9 mouse cellular contexts compared by ENCODE assay signal in genomic region chr14:120476186-120476697, GRCm38 (mm10). TPM values are rescaled to one million over a fixed set of nuclear protein-coding genes. Genes with fewer than 3 reads are reported as not detected.
DNase-seq lines count a peak whose midpoint lies in the region; ATAC-seq and TF ChIP-seq lines count a peak whose summit lies in the region.
"Had no signal": no experiment of that assay in that cellular context is flagged by ENCODE, and none has a peak within 500 bp of the region (broad histone marks: within the 10 kb centered on the region; RNA-seq: fewer than 3 reads in every experiment).

No protein-coding gene starts in this region.

- no peak for TF ChIP-seq CTCF in lung, embryonic 14.5 days (IDR thresholded peaks at IDR 0.05; ENCODE audit: low read depth)

- H3K4me1 ChIP-seq in lung, embryonic 14.5 days (ENCODE audit: insufficient read depth) = peaks cover 11% of the 10 kb centered on the region
- no peaks in the 10 kb centered on the region; the same call in 1 of the 2 replicates for H3K4me1 ChIP-seq in forebrain, embryonic 11.5 days (replicated peaks; ENCODE audit: control insufficient read depth, insufficient read depth, low read length)
- H3K4me1 ChIP-seq in limb, embryonic 10.5 days = peaks cover 13% of the 10 kb centered on the region; the same call in 1 of the 2 replicates
- peaks cover 22% of the 10 kb centered on the region for H3K4me1 ChIP-seq in neural tube, embryonic 15.5 days

- H3K4me3 ChIP-seq in lung, embryonic 14.5 days (ENCODE audit: low read depth, low read length) = no peak overlapping the region
- H3K4me3 ChIP-seq in forebrain, embryonic 11.5 days (ENCODE audit: low read depth, low read length) = peak overlapping the region; percentile 79; the same call in 1 of the 2 replicates
- H3K4me3 ChIP-seq in limb, embryonic 10.5 days = peak overlapping the region; percentile 80; the same call in 1 of the 2 replicates
- peak overlapping the region; percentile 63 for H3K4me3 ChIP-seq in neural tube, embryonic 15.5 days (replicated peaks)

- peak overlapping the region; percentile 66 for H3K4me2 ChIP-seq in lung, embryonic 14.5 days
- no peak overlapping the region for H3K4me2 ChIP-seq in forebrain, embryonic 11.5 days (ENCODE audit: low read depth, low read length, severe bottlenecking)
- H3K4me2 ChIP-seq in neural tube, embryonic 15.5 days = peak overlapping the region; percentile 55

- no peak overlapping the region for H3K9ac ChIP-seq in lung, embryonic 14.5 days
- no peak overlapping the region for H3K9ac ChIP-seq in forebrain, embryonic 11.5 days (ENCODE audit: low read length)
- no peak overlapping the region for H3K9ac ChIP-seq in neural tube, embryonic 15.5 days (replicated peaks)

- ATAC-seq in lung, embryonic 14.5 days (ENCODE audit: insufficient read depth) = no peak
- ATAC-seq in forebrain, embryonic 11.5 days (replicated peaks; ENCODE audit: low FRiP score) = no peak
- ATAC-seq in neural tube, embryonic 15.5 days (ENCODE audit: low FRiP score) = no peak
- ATAC-seq in megakaryocyte progenitor cell, adult 5-6 weeks (replicated peaks; ENCODE audit: poor library complexity) = no peak

- no peak overlapping the region for H3K27ac ChIP-seq in lung, embryonic 14.5 days (ENCODE audit: low read depth)
- H3K27ac ChIP-seq in forebrain, embryonic 11.5 days (ENCODE audit: low read depth, low read length) = no peak overlapping the region
- H3K27ac ChIP-seq in limb, embryonic 10.5 days = no peak overlapping the region
- no peak overlapping the region for H3K27ac ChIP-seq in neural tube, embryonic 15.5 days (replicated peaks)

- whole genome bisulfite sequencing in lung, embryonic 14.5 days = 60% methylated on average over 7 of the region's 7 CpGs
- 72% methylated on average over 7 of the region's 7 CpGs for WGBS in forebrain, embryonic 11.5 days
- WGBS in limb, embryonic 10.5 days = 71% methylated on average over 7 of the region's 7 CpGs
- WGBS in neural tube, embryonic 15.5 days = 72% methylated on average over 7 of the region's 7 CpGs

- H3K9me3 ChIP-seq in lung, embryonic 14.5 days (ENCODE audit: low read depth, low read length) = no peaks in the 10 kb centered on the region
- no peaks in the 10 kb centered on the region for H3K9me3 ChIP-seq in forebrain, embryonic 11.5 days (ENCODE audit: control insufficient read depth, low read length)
- H3K9me3 ChIP-seq in limb, embryonic 10.5 days (replicated peaks) = no peaks in the 10 kb centered on the region
- H3K9me3 ChIP-seq in neural tube, embryonic 15.5 days (replicated peaks) = no peaks in the 10 kb centered on the region

- no peak for DNase-seq in lung, embryonic 14.5 days
- DNase-seq in lung, postnatal 10 days = no peak
- no peak for DNase-seq in forebrain, embryonic 11.5 days (ENCODE audit: low spot score)
- DNase-seq in limb, embryonic 10.5 days (ENCODE audit: low spot score) = no peak
- no peak for DNase-seq in lung, adult 18-20 months
- DNase-seq: cerebellum, postnatal 14 days; heart, adult 2 months had no signal

- H3K27me3 ChIP-seq in lung, embryonic 14.5 days (ENCODE audit: insufficient read depth, low read length) = no peaks in the 10 kb centered on the region
- no peaks in the 10 kb centered on the region for H3K27me3 ChIP-seq in forebrain, embryonic 11.5 days (ENCODE audit: control insufficient read depth, insufficient read depth, low read length)
- H3K27me3 ChIP-seq in limb, embryonic 10.5 days (ENCODE audit: low read depth, poor library complexity, severe bottlenecking) = no peaks in the 10 kb centered on the region
- no peaks in the 10 kb centered on the region for H3K27me3 ChIP-seq in neural tube, embryonic 15.5 days (replicated peaks)

- 0 out of 2 replicates have a peak, but pooled peaks cover 4% of the 10 kb centered on the region for H3K36me3 ChIP-seq in lung, embryonic 14.5 days (ENCODE audit: insufficient read depth)
- H3K36me3 ChIP-seq in forebrain, embryonic 11.5 days (ENCODE audit: control insufficient read depth, insufficient read depth, low read length) = no peaks in the 10 kb centered on the region
- no peaks in the 10 kb centered on the region for H3K36me3 ChIP-seq in limb, embryonic 10.5 days
- no peaks in the 10 kb centered on the region for H3K36me3 ChIP-seq in neural tube, embryonic 15.5 days

RNA-seq across cellular contexts. Expression of gene Rap2a, which starts 2.0 kb away (rescaled TPM):
- polyA plus RNA-seq in lung, embryonic 14.5 days (2014; fragmentation: Nextera tagmentation; extraction: Ambion mirVana) = 47.3 and 48.4 TPM in 2 replicates
- 21.7 and 23.8 TPM in 2 replicates for polyA plus RNA-seq in forebrain, embryonic 11.5 days (2014; fragmentation: Nextera tagmentation; extraction: Ambion mirVana)
- 7.9 and 8.9 TPM in 2 replicates for polyA plus RNA-seq in limb, embryonic 10.5 days (2016; fragmentation: Nextera tagmentation; extraction: Ambion mirVana)
- 19.0 and 21.3 TPM in 2 replicates for polyA plus RNA-seq in neural tube, embryonic 15.5 days (2015; fragmentation: Nextera tagmentation; extraction: Ambion mirVana)
- 7.3 and 10.0 TPM in 2 replicates for total RNA-seq in megakaryocyte progenitor cell, adult 5-6 weeks (2015)
- 4.7 and 5.5 TPM in 2 replicates for total RNA-seq in megakaryocyte progenitor cell, adult 5-6 weeks (2017)
